Mouse (Mus musculus) olfactory bulb, adult 2 months (tissue): ENCODE measurements around the gene Trmt1.

ENCODE experiments used
- CTCF ChIP-seq: fragments of 200-500 bp; IDR thresholded peaks from 2 replicates; pipeline ENCODE4 v1.5.1; 2012; ENCODE audit warnings: low read depth, mild to moderate bottlenecking, low read length, moderate library complexity; ENCODE audit not compliant: insufficient read depth
- POLR2A ChIP-seq: fragments of 200-500 bp; IDR thresholded peaks from 2 replicates; pipeline ENCODE4 v1.6.1; 2012; ENCODE audit warnings: mild to moderate bottlenecking, low read depth, low read length, moderate library complexity; ENCODE audit not compliant: insufficient read depth

- no peak for TF ChIP-seq POLR2A
- no peak for TF ChIP-seq CTCF
Observed at GRCm38 (mm10) chr8:84724683-84725082, 38.6 kb downstream of the Trmt1 start.
